In genomic region chr3:89215853-89216252, GRCm38 (mm10) we compare ENCODE assay signal across 7 mouse cellular contexts. TPM values are rescaled to one million over a fixed set of nuclear protein-coding genes. Genes with fewer than 3 reads are reported as not detected.
A peak's percentile ranks its signal among the peaks of the same experiment; 100 is the strongest.
DNase-seq lines count a peak whose midpoint lies in the region; ATAC-seq lines count a peak whose summit lies in the region.

No protein-coding gene starts in this region.

- 2% methylated on average over 6 of the region's 6 CpGs for WGBS in intestine, embryonic 15.5 days
- WGBS in midbrain, embryonic 11.5 days: 0% methylated on average over 6 of the region's 6 CpGs

- no peaks in the 10 kb centered on the region for H3K27me3 ChIP-seq in intestine, embryonic 15.5 days (replicated peaks)
- no peaks in the 10 kb centered on the region for H3K27me3 ChIP-seq in midbrain, embryonic 11.5 days (ENCODE audit: control insufficient read depth, insufficient read depth, low read length)

- peak overlapping the region; percentile 87 for H3K4me2 ChIP-seq in intestine, embryonic 15.5 days (replicated peaks)
- peak overlapping the region; percentile 82 for H3K4me2 ChIP-seq in midbrain, embryonic 11.5 days

- ATAC-seq in intestine, embryonic 15.5 days: no peak
- peak; percentile 36 for ATAC-seq in midbrain, embryonic 11.5 days (ENCODE audit: low FRiP score)

- intact Hi-C loops in gastrocnemius, postnatal 36 days (cut with DNase I): loop anchor here (2.0 kb wide), 2 partner anchors 17 to 125 kb away; no protein-coding TSS in a partner anchor
- intact Hi-C loops in left cerebral cortex, postnatal 36 days (cut with DNase I): no loop called here

- H3K36me3 ChIP-seq in intestine, embryonic 15.5 days: 0 out of 2 replicates have a peak, but pooled peaks cover 3% of the 10 kb centered on the region
- no peaks in the 10 kb centered on the region; the same call in 1 of the 2 replicates for H3K36me3 ChIP-seq in midbrain, embryonic 11.5 days (ENCODE audit: control insufficient read depth, insufficient read depth, low read length)

- peak overlapping the region; percentile 80 for H3K4me3 ChIP-seq in intestine, embryonic 15.5 days (replicated peaks)
- H3K4me3 ChIP-seq in midbrain, embryonic 11.5 days (ENCODE audit: low read depth, low read length): peak overlapping the region; percentile 81

- H3K4me1 ChIP-seq in intestine, embryonic 15.5 days (replicated peaks): peaks cover 22% of the 10 kb centered on the region
- H3K4me1 ChIP-seq in midbrain, embryonic 11.5 days (ENCODE audit: control insufficient read depth, insufficient read depth, low read length): peaks cover 33% of the 10 kb centered on the region

- H3K27ac ChIP-seq in intestine, embryonic 15.5 days: no peak overlapping the region
- peak overlapping the region; percentile 98 for H3K27ac ChIP-seq in midbrain, embryonic 11.5 days (ENCODE audit: low read depth, low read length)

- DNase-seq in adrenal gland, adult 8-10 months: peak; percentile 51
- DNase-seq in embryo, embryonic 11 days: peak; percentile 93
- DNase-seq in gastrocnemius, postnatal 36 days: peak; percentile 71 to 75
- DNase-seq in left cerebral cortex, postnatal 36 days (ENCODE audit: low spot score in 2 of 2): peak; percentile 75 to 83
- DNase-seq in midbrain, embryonic 11.5 days (ENCODE audit: low spot score, missing footprints): peak; percentile 98
- DNase-seq in right cerebral cortex, postnatal 4 days: peak; percentile 89

- no peaks in the 10 kb centered on the region for H3K9me3 ChIP-seq in intestine, embryonic 15.5 days
- H3K9me3 ChIP-seq in midbrain, embryonic 11.5 days (ENCODE audit: control insufficient read depth, low read length): no peaks in the 10 kb centered on the region

- peak overlapping the region; percentile 66 for H3K9ac ChIP-seq in intestine, embryonic 15.5 days
- H3K9ac ChIP-seq in midbrain, embryonic 11.5 days (ENCODE audit: low read length): peak overlapping the region; percentile 72

RNA-seq across cellular contexts. Expression of gene Thbs3, which starts 0.9 kb away (rescaled TPM):
- total RNA-seq in adrenal gland, adult 8-10 months (2022): 1 to 10 TPM; 4.1 to 8.6 (median 7.8) TPM
- total RNA-seq in gastrocnemius, postnatal 36 days (2021): 1 to 10 TPM; 6.9 to 8.0 TPM
- 20.4 and 23.0 TPM in 2 replicates for polyA plus RNA-seq in intestine, embryonic 15.5 days (2015; fragmentation: Nextera tagmentation; extraction: Ambion mirVana)
- 10 to 100 TPM; 21.0 to 21.3 TPM for total RNA-seq in left cerebral cortex, postnatal 36 days (2021)
- 50.7 and 55.8 TPM in 2 replicates for polyA plus RNA-seq in midbrain, embryonic 11.5 days (2014; fragmentation: Nextera tagmentation; extraction: Ambion mirVana)

RNA-seq across cellular contexts. Expression of gene Mtx1, which starts 11.0 kb away (rescaled TPM):
- 100 to 1,000 TPM; 138 to 169 (median 152) TPM for total RNA-seq in adrenal gland, adult 8-10 months (2022)
- 10 to 100 TPM; 40.2 to 41.0 TPM for total RNA-seq in gastrocnemius, postnatal 36 days (2021)
- 214 and 222 TPM in 2 replicates for polyA plus RNA-seq in intestine, embryonic 15.5 days (2015; fragmentation: Nextera tagmentation; extraction: Ambion mirVana)
- total RNA-seq in left cerebral cortex, postnatal 36 days (2021): 10 to 100 TPM; 90.6 to 93.8 TPM
- polyA plus RNA-seq in midbrain, embryonic 11.5 days (2014; fragmentation: Nextera tagmentation; extraction: Ambion mirVana): 174 and 179 TPM in 2 replicates

RNA-seq across cellular contexts. Expression of gene Muc1, which starts 13.0 kb away (rescaled TPM):
- total RNA-seq in adrenal gland, adult 8-10 months (2022): under 1 TPM in 3 of 4 experiments, not detected in 1; 0.22 to 0.96 (median 0.65) TPM
- total RNA-seq in gastrocnemius, postnatal 36 days (2021): under 1 TPM; 0.20 TPM
- 10.1 and 19.7 TPM in 2 replicates for polyA plus RNA-seq in intestine, embryonic 15.5 days (2015; fragmentation: Nextera tagmentation; extraction: Ambion mirVana)
- 1 to 10 TPM in 1 of 2 experiments, under 1 TPM in 1; 0.44 to 1.1 TPM for total RNA-seq in left cerebral cortex, postnatal 36 days (2021)
- polyA plus RNA-seq in midbrain, embryonic 11.5 days (2014; fragmentation: Nextera tagmentation; extraction: Ambion mirVana): 2.7 and 4.4 TPM in 2 replicates

RNA-seq across cellular contexts. Expression of gene Gba, which starts 13.1 kb away (rescaled TPM):
- total RNA-seq in adrenal gland, adult 8-10 months (2022): 10 to 100 TPM; 65.6 to 84.3 (median 70.5) TPM
- 10 to 100 TPM; 18.2 to 18.6 TPM for total RNA-seq in gastrocnemius, postnatal 36 days (2021)
- polyA plus RNA-seq in intestine, embryonic 15.5 days (2015; fragmentation: Nextera tagmentation; extraction: Ambion mirVana): 53.5 and 53.7 TPM in 2 replicates
- 10 to 100 TPM; 62.4 to 64.6 TPM for total RNA-seq in left cerebral cortex, postnatal 36 days (2021)
- 41.4 and 45.9 TPM in 2 replicates for polyA plus RNA-seq in midbrain, embryonic 11.5 days (2014; fragmentation: Nextera tagmentation; extraction: Ambion mirVana)

RNA-seq across cellular contexts. Expression of gene Krtcap2, which starts 29.9 kb away (rescaled TPM):
- total RNA-seq in adrenal gland, adult 8-10 months (2022): 100 to 1,000 TPM; 131 to 144 (median 135) TPM
- total RNA-seq in gastrocnemius, postnatal 36 days (2021): 10 to 100 TPM; 58.3 to 63.3 TPM
- polyA plus RNA-seq in intestine, embryonic 15.5 days (2015; fragmentation: Nextera tagmentation; extraction: Ambion mirVana): 348 and 351 TPM in 2 replicates
- total RNA-seq in left cerebral cortex, postnatal 36 days (2021): 10 to 100 TPM; 59.7 to 64.9 TPM
- polyA plus RNA-seq in midbrain, embryonic 11.5 days (2014; fragmentation: Nextera tagmentation; extraction: Ambion mirVana): 261 and 270 TPM in 2 replicates
